Mouse (Mus musculus) MEL (cell line): ENCODE results near the gene Tmem203.

Experiments used
- CHD2 ChIP-seq: IDR thresholded peaks from 2 replicates; pipeline ENCODE4 v1.6.1; 2011; ENCODE audit warnings: low read length, improper control_type of control experiment
- CTCF ChIP-seq, 3 experiments: IDR thresholded peaks in 2 of 3; conservative IDR thresholded peaks in 1 of 3; 2 replicates each; pipeline ENCODE4 v1.5.1; 2011 to 2012; ENCODE audit warnings: low read length in 3 of 3, low read depth in 2 of 3, mild to moderate bottlenecking in 2 of 3, improper control_type of control experiment in 1 of 3, inconsistent platforms in 1 of 3, mixed read lengths in 1 of 3, moderate library complexity in 1 of 3; ENCODE audit not compliant: control insufficient read depth in 1 of 3, insufficient read depth in 1 of 3, poor library complexity in 1 of 3, severe bottlenecking in 1 of 3
- ELF1 ChIP-seq: IDR thresholded peaks from 2 replicates; pipeline ENCODE4 v1.6.1; 2014; ENCODE audit warnings: low read depth, mild to moderate bottlenecking, inconsistent platforms, low read length, improper control_type of control experiment, moderate library complexity
- EP300 ChIP-seq, 2 experiments: IDR thresholded peaks; 2 replicates each; pipeline ENCODE4 v1.6.1; 2011; ENCODE audit warnings: improper control_type of control experiment in 2 of 2, low read length in 2 of 2, low read depth in 1 of 2, mild to moderate bottlenecking in 1 of 2
- HCFC1 ChIP-seq: IDR thresholded peaks from 2 replicates; pipeline ENCODE4 v1.6.1; 2012; ENCODE audit warnings: low read depth, mild to moderate bottlenecking, inconsistent platforms, low read length, improper control_type of control experiment, moderate library complexity
- JUND ChIP-seq: IDR thresholded peaks from 2 replicates; pipeline ENCODE4 v1.6.1; 2011; ENCODE audit warnings: low read depth, mild to moderate bottlenecking, improper control_type of control experiment, low read length
- KAT2A ChIP-seq: conservative IDR thresholded peaks from 2 replicates; pipeline ENCODE4 v1.6.1; 2012; ENCODE audit warnings: low read depth, low read length, improper control_type of control experiment, inconsistent platforms
- MYC ChIP-seq: IDR thresholded peaks from 2 replicates; pipeline ENCODE4 v1.6.1; 2011; ENCODE audit warnings: low read depth, mild to moderate bottlenecking, low read length, improper control_type of control experiment, moderate library complexity
- NELFE ChIP-seq: IDR thresholded peaks from 2 replicates; pipeline ENCODE4 v1.6.1; 2011; ENCODE audit warnings: low read depth, low read length, improper control_type of control experiment
- POLR2A ChIP-seq, 2 experiments: IDR thresholded peaks; 2 replicates each; pipeline ENCODE4 v1.6.1; 2011 to 2012; ENCODE audit warnings: low read length in 2 of 2, mild to moderate bottlenecking in 2 of 2, control low read depth in 1 of 2, improper control_type of control experiment in 1 of 2, low read depth in 1 of 2, moderate library complexity in 1 of 2; ENCODE audit not compliant: control insufficient read depth in 1 of 2, insufficient read depth in 1 of 2, poor library complexity in 1 of 2
- TAL1 ChIP-seq: IDR thresholded peaks from 2 replicates; pipeline ENCODE4 v1.6.1; 2012; ENCODE audit warnings: mild to moderate bottlenecking, inconsistent platforms, low read length, moderate library complexity, mixed read lengths
- USF1 ChIP-seq: IDR thresholded peaks from 2 replicates; pipeline ENCODE4 v1.6.1; 2014; ENCODE audit warnings: low read depth, mild to moderate bottlenecking, inconsistent platforms, low read length, improper control_type of control experiment, moderate library complexity
- ZMIZ1 ChIP-seq: IDR thresholded peaks from 2 replicates; pipeline ENCODE4 v1.6.1; 2012; ENCODE audit warnings: low read depth, mild to moderate bottlenecking, inconsistent platforms, low read length, improper control_type of control experiment, moderate library complexity
- ZNF384 ChIP-seq: IDR thresholded peaks from 2 replicates; pipeline ENCODE4 v1.6.1; 2012; ENCODE audit warnings: low read depth, mild to moderate bottlenecking, inconsistent platforms, low read length, improper control_type of control experiment

DNA sequence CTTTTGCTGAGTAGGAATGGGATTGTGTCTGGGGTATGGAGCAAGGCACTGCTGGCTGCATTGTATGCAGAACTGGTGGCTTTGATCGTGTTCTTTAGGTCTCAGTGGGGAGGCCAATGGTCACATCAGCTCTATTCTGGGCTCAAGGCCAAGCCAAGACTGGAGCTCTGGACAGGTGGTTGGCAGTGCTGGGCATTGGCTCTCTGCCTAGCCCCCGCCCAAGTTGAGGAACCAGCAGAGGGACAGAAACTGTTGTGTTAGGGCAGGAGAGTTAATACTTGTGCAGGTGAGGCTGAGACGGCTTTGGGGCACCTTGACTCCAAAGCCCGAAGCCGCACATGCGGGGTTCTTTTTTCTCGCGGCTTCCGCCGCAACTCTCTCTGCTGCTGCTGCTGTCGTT, 34.4 kb downstream of the Tmem203 start, which contains the start of gene Lrrc26:
- TF ChIP-seq EP300 (IDR thresholded peaks at IDR 0.05; ENCODE audit: low read depth in 1 of 2, low read length in 2 of 2) (no peak), CTCF (IDR thresholded peaks at IDR 0.05 in 2 of 3, conservative IDR thresholded peaks at IDR 0.05 in 1 of 3; ENCODE audit: control insufficient read depth in 1 of 3, insufficient read depth in 1 of 3, low read depth in 2 of 3, low read length in 3 of 3, poor library complexity in 1 of 3, severe bottlenecking in 1 of 3) (no peak), ZNF384 (no peak), POLR2A (IDR thresholded peaks at IDR 0.05; ENCODE audit: control insufficient read depth in 1 of 2, insufficient read depth in 1 of 2, low read depth in 1 of 2, low read length in 2 of 2, poor library complexity in 1 of 2) (no peak), TAL1 (no peak), NELFE (no peak), HCFC1 (no peak), ELF1 (no peak), MYC (no peak), ZMIZ1 (no peak), CHD2 (no peak), KAT2A (no peak), USF1 (no peak), JUND (no peak)
